Mouse (Mus musculus) thymus, adult 2 months (tissue): Measurements from ENCODE around the gene Map3k6. TPM values are rescaled to one million over a fixed set of nuclear protein-coding genes. Genes with fewer than 3 reads are reported as not detected.

Source experiments
- DNase-seq: peaks from one replicate; pipeline ENCODE4 v3.0.0; 2021
- H3K27ac ChIP-seq: fragments of 200-500 bp; 2 replicates; pipeline ENCODE4 v1.5.1; 2012; ENCODE audit warnings: low read length, control low read depth; ENCODE audit not compliant: control insufficient read depth, insufficient read depth
- H3K27me3 ChIP-seq: fragments of 200-500 bp; 2 replicates; pipeline ENCODE4 v1.6.1; 2012; ENCODE audit warnings: mild to moderate bottlenecking, low read length, moderate library complexity, mixed read lengths; ENCODE audit not compliant: control insufficient read depth, insufficient read depth
- H3K36me3 ChIP-seq: fragments of 200-500 bp; 2 replicates; pipeline ENCODE4 v1.6.1; 2012; ENCODE audit warnings: mild to moderate bottlenecking, low read length, moderate library complexity; ENCODE audit not compliant: control insufficient read depth, insufficient read depth
- H3K4me1 ChIP-seq: fragments of 200-500 bp; replicated peaks from 2 replicates; pipeline ENCODE4 v1.6.1; 2012; ENCODE audit warnings: low read length; ENCODE audit not compliant: control insufficient read depth, insufficient read depth
- H3K4me3 ChIP-seq: fragments of 200-500 bp; 2 replicates; pipeline ENCODE4 v1.5.1; 2012; ENCODE audit warnings: mild to moderate bottlenecking, low read length, control low read depth, moderate library complexity; ENCODE audit not compliant: control insufficient read depth, insufficient read depth
- CTCF ChIP-seq: fragments of 200-500 bp; IDR thresholded peaks from 2 replicates; pipeline ENCODE4 v1.5.1; 2012; ENCODE audit warnings: mild to moderate bottlenecking, control low read depth, low read length, moderate library complexity, borderline replicate concordance; ENCODE audit not compliant: control insufficient read depth, poor library complexity, insufficient read depth; ENCODE audit errors: extremely low read depth
- POLR2A ChIP-seq: fragments of 200-500 bp; IDR thresholded peaks from 2 replicates; pipeline ENCODE4 v1.6.1; 2012; ENCODE audit warnings: mild to moderate bottlenecking, low read length, control low read depth, moderate library complexity; ENCODE audit not compliant: control insufficient read depth, poor library complexity, insufficient read depth; ENCODE audit errors: extremely low read depth
- WGBS: fragments of 180-500 bp; shearing (Covaris S2); methylation state at CpG from one replicate; pipeline ENCODE4 v1.1.7; 2018; 5-methylcytosine and 5-hydroxymethylcytosine counted together
- polyA plus RNA-seq: library from polyadenylated mRNA; depleted of rRNA; stranded (reverse); fragments of >200 nt; gene quantifications from 2 replicates; pipeline ENCODE4 v1.2.3, GENCODE M21; 2012

Map3k6 gene
- polyA plus RNA-seq, 1 experiment = 4.6 TPM

DNA sequence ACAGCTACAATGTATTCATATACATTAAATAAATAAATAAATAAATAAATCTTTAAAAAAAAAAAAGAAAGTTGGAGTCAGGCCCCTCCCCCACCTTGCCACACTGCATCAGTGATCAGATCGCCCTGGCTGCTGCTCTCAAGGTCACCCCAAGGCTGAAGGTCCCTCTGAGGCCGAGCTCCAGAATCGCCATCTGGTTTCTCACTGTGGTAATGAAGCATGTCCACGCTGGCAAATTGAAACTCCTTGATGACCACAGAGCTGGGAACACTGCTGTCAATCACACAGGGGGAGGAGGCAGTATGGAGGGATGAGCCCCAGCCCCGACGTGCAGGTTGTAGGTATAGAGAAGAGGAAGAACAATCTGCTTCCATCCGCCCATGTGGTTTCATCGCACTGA, 13.0 kb upstream of the Map3k6 start:
- no peaks in the 10 kb centered on the region for H3K36me3 ChIP-seq
- H3K4me3 ChIP-seq = no peak overlapping the region
- TF ChIP-seq CTCF (no peak), POLR2A (no peak)
- WGBS = 64% methylated on average over 8 of the region's 8 CpGs
- DNase-seq = no peak
- no peaks in the 10 kb centered on the region for H3K27me3 ChIP-seq
- no peak overlapping the region for H3K27ac ChIP-seq
- 0 out of 2 replicates have a peak, but pooled peaks cover 2% of the 10 kb centered on the region for H3K4me1 ChIP-seq

DNA sequence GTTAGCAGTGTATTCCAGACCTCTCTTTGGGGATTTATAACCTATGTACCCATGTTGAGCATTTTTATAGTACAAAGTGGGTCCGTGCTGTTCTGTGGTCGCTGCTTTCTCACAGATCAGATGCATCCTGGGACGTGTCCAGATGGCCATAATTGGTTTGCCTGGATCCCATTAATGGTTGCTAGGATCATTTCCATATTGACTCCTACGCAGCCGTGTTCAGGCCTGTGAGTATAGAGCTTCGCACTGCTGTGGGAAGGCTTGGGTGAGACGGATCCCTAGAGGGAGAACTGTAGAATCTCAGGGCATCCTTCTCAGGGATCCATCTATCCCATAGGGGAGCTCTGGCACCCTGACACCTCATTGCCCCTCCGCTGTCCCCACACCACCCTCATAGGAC, 11.0 kb upstream of the Map3k6 start:
- Histone ChIP-seq H3K4me1 (no peaks in the 10 kb centered on the region), H3K36me3 (no peaks in the 10 kb centered on the region), H3K4me3 (no peak overlapping the region), H3K27me3 (no peaks in the 10 kb centered on the region), H3K27ac (no peak overlapping the region)
- WGBS = 96% methylated on average over 8 of the region's 8 CpGs
- no peak for DNase-seq
- TF ChIP-seq POLR2A (no peak), CTCF (no peak)

DNA sequence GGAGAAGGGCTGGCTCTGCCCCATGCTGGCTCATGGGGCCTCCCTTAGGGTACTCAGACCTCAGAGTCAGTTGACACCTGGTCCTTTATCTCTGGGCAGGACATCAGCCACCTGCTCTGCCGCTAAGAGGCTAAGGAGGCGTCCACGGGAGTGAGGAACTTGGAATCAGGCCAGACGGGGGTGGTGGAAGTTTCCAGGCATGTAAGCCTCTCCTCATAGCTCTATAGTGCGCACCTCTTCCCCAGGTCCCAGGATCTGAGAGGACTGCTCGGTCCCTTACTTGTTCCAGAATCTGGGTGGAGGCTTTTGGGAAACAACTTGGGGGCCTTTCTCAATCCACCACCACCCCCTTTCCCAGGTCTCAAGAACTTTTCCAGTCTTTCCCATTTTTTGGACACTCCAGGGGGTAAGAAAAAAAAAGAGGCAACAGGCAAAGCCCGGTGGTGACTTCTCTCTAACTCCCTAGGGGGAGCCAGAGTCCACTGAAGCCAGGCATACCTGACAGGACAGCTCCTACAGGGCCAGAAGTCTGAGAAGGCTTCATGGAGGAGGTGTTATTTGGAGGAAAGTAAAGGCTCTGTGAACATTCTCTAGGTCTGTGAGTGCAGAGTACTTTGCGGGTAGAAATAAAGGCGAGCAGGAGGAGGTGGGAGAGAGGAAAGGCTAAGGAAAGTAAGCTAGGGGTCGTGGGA, 7.2 kb upstream of the Map3k6 start:
- H3K36me3 ChIP-seq = no peaks in the 10 kb centered on the region
- H3K4me1 ChIP-seq = peaks cover 8% of the 10 kb centered on the region
- no peak overlapping the region for H3K27ac ChIP-seq
- no peak for TF ChIP-seq POLR2A
- TF ChIP-seq CTCF = no peak
- 51% methylated on average over 10 of the region's 10 CpGs for WGBS
- no peak overlapping the region for H3K4me3 ChIP-seq
- DNase-seq = peak; percentile 68
- no peaks in the 10 kb centered on the region for H3K27me3 ChIP-seq

DNA sequence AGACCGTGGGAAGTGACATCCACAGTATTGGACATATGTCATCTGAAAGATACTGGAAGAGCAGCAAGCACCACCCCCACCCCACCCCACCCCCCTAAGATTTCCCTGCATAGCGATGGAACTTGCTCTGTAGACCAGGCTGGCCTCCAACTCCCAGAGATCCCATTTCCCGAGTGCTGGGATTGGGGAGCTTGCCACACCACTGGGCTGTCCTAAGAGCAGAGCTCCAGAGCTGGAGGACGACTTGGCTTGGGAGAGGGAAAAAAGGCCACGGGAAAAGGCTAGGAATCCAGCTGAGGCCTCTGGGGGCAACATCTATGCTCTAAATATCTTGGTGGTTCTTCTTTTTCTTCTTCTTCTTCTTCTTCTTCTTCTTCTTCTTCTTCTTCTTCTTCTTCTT, 5.8 kb upstream of the Map3k6 start:
- Histone ChIP-seq H3K36me3 (no peaks in the 10 kb centered on the region), H3K27me3 (no peaks in the 10 kb centered on the region)
- 85% methylated on average over 5 of the region's 5 CpGs for WGBS

DNA sequence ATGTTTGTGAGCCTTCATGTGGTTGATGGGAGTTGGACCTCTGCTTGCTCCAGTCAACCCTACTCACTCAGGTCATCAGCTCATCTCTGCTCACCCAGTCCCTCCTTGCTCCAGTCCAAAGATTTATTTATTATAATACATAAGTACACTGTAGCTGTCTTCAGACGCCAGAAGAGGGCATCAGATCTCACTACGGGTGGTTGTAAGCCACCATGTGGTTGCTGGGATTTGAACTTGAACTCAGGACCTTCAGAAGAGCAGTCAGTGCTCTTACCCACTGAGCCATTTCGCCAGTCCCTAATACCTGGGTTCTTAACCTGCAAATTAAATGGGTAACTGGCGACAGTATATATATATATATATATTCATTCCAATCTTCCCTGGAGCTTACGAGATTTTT, 5.2 kb upstream of the Map3k6 start:
- no peak overlapping the region for H3K27ac ChIP-seq
- H3K4me3 ChIP-seq = no peak overlapping the region
- no peak for DNase-seq
- no peaks in the 10 kb centered on the region for H3K36me3 ChIP-seq
- H3K27me3 ChIP-seq = no peaks in the 10 kb centered on the region
- 91% methylated on average over 5 of the region's 5 CpGs for WGBS
- TF ChIP-seq CTCF (no peak), POLR2A (no peak)
- H3K4me1 ChIP-seq = peaks cover 14% of the 10 kb centered on the region

More for the DNA sequence above, 5.8 kb upstream of the Map3k6 start:
- H3K4me1 ChIP-seq = peaks cover 11% of the 10 kb centered on the region
- no peak overlapping the region for H3K4me3 ChIP-seq
- TF ChIP-seq POLR2A (no peak), CTCF (no peak)
- no peak overlapping the region for H3K27ac ChIP-seq
- no peak for DNase-seq

DNA sequence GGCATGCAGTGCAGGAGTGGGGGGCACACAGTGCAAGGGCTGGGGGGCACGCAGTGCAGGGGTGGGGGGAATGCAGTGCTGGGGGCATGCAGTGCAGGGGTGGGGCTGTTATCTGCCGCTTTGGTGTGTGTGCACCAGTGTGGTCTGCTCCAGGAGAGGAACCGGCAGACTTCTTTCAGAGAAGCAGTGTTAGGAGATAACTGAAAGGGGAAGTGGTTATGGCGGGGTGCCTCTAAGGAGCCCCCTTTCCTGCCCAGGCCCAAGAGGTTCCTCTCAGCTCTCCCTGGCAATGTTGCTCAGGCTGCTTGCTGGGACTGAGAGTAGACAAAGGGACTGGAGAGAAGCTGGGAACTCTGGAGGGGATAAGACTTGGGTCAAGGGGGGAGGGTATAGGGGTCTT, 2.7 kb upstream of the Map3k6 start:
- H3K27me3 ChIP-seq = no peaks in the 10 kb centered on the region
- peak overlapping the region; percentile 64; the same call in 1 of the 2 replicates for H3K27ac ChIP-seq
- no peak overlapping the region for H3K4me3 ChIP-seq
- WGBS = 9% methylated on average over 4 of the region's 4 CpGs
- peak; percentile 61 for DNase-seq
- H3K36me3 ChIP-seq = no peaks in the 10 kb centered on the region
- TF ChIP-seq CTCF (no peak), POLR2A (no peak)
- peaks cover 22% of the 10 kb centered on the region for H3K4me1 ChIP-seq
